Mouse (Mus musculus): ENCODE data around the gene Farp1. TPM values are rescaled to one million over a fixed set of nuclear protein-coding genes. Genes with fewer than 3 reads are reported as not detected.
A peak's percentile ranks its signal among the peaks of the same experiment; 100 is the strongest.
"Not testable (repeated sequence)": the region's sequence is repeated elsewhere in the genome, so short reads cannot be mapped to it uniquely, and the experiment has no call there.

The Farp1 gene
- polyA plus RNA-seq, 1 experiment from 2014 or later = 8.8 TPM

DNA sequence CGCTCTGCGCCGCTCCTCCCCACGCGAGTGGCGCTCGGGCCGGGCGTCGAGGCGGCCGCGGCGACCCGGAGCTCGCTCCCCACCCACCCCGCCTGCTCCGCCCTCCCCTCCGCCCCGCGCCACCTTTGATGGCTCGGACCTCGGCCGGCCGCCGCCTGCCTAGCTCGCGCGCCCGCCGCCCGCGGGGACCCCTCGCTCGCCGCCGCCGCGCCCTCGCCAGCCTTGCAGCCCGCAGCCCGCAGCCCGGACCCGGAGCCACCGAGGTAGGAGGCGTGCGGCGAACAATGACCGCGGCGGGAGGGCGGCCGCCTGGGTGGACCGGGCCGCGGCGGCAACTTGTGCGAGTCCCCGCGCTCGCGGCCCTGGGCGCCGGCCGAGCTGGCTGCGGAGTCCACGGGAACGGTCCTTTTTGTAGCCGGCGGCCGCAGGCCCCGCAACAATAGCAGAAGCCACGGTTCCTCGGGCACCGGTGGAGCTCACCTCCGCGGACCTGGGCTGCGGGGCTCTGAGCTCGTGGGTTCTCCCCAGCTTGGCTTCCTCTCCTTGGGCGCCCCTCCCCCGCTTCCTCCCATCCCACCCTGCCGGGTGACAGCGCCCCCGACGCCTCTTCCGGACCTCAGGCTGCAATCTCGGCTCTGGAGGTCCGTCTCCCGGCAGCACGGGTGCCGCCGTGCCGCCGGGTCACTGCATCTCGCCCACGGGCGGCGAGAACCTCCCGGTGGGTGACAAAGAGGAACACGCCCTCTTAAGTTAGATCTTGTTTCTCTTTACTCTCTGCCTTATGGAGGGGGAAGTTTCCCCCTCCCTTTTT is 868 bp downstream of the Farp1 start:
- ATAC-seq = peak; percentile 70

DNA sequence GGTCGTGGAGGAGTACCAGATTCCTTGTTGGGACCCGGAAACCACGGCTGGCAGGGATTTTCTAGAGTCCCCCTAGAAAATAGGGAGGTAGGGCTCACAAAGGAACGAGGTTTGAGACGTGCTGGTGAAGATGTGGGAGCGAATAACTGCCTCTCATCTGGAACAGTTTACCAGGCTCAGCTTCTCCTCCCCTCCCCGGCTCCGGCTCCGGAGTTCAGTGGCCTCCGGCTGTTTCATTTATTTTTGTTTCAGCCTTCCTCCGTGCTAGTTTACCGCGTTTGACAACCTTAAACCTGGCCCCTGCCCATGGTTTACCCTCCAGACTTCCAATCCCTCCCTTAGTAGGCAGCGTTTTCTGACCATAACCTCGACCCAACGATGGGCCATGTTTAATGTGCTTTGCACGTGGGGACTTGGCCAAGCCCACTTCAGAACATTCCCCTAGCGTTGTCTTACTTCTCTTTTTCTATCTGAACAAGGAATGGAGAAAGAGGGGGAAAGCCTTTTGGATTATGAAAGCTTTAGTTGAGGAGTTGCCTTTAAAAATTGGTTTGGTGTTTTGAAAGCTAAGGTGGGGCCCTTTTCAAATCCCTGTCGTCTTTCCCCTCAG is 1.7 kb downstream of the Farp1 start:
- H3K4me3 ChIP-seq = peak overlapping the region; percentile 64
- no peaks in the 10 kb centered on the region for H3K36me3 ChIP-seq
- 9% methylated on average over 19 of the region's 19 CpGs for WGBS (ENCODE audit: insufficient replicate concordance)
- peak overlapping the region; percentile 1; the same call in 1 of the 2 replicates for H3K27ac ChIP-seq
- H3K4me2 ChIP-seq = peak overlapping the region; percentile 71
- no peak for ATAC-seq
- peaks cover 24% of the 10 kb centered on the region for H3K4me1 ChIP-seq
- H3K9ac ChIP-seq = peak overlapping the region; percentile 68; the same call in 1 of the 2 replicates
- no peaks in the 10 kb centered on the region for H3K9me3 ChIP-seq (replicated peaks)
- peaks cover 66% of the 10 kb centered on the region for H3K27me3 ChIP-seq (replicated peaks)

More for the DNA sequence above, 868 bp downstream of the Farp1 start:
- Histone ChIP-seq H3K4me1 (peaks cover 24% of the 10 kb centered on the region), H3K27ac (peak overlapping the region; percentile 69), H3K9me3 (replicated peaks) (no peaks in the 10 kb centered on the region), H3K4me3 (peak overlapping the region; percentile 64), H3K4me2 (peak overlapping the region; percentile 71), H3K36me3 (no peaks in the 10 kb centered on the region), H3K9ac (peak overlapping the region; percentile 68), H3K27me3 (replicated peaks) (peaks cover 66% of the 10 kb centered on the region)
- under 1% methylated on average over 89 of the region's 100 CpGs for WGBS (ENCODE audit: insufficient replicate concordance)

DNA sequence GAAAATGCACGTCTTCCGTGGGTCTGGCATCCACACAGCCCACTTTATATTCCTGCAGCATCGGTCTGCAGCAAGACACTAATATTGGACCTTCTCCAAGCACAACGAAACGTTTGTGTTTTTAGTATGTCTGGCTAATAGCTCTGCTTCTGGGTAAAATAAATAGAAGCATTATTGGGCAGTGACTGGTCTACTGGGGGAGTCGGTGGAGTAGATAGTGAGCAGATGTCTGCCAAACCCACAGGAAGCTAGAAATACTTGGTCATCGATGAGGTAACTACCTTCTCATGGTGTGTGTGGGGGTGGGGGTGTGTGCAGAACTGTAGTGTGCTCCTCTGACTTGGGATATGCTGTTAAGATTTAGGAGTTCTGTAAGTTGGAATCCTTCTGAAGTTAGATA is 2.3 kb downstream of the Farp1 start:
- ATAC-seq = no peak
- Histone ChIP-seq H3K27me3 (replicated peaks) (peaks cover 65% of the 10 kb centered on the region), H3K9ac (no peak overlapping the region)

DNA sequence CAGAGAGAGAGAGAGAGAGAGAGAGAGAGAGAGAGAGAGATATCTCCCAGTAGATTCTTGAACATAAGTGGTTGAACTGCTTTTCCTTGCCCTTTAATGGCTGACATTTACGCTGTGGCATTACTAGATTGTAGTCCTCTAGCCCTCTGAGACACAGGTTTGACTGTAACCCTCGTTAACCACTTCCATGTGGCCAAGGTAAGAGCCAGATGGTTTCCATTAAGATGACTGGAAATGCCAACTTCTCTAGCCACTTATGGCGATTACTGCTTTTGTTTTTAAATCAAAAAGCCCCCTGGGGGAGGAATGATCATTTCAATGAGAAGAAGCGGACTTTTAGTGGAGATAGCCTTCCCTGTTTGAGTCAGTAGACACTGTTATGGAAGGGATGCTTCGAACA is 3.7 kb downstream of the Farp1 start:
- Histone ChIP-seq H3K4me3 (no peak overlapping the region), H3K27ac (no peak overlapping the region), H3K27me3 (replicated peaks) (peaks cover 51% of the 10 kb centered on the region)

More for the DNA sequence above, 2.3 kb downstream of the Farp1 start:
- Histone ChIP-seq H3K4me1 (peaks cover 24% of the 10 kb centered on the region), H3K36me3 (no peaks in the 10 kb centered on the region), H3K9me3 (replicated peaks) (no peaks in the 10 kb centered on the region), H3K27ac (no peak overlapping the region), H3K4me3 (peak overlapping the region; percentile 64), H3K4me2 (peak overlapping the region; percentile 71)
- WGBS (ENCODE audit: insufficient replicate concordance) = 35% methylated on average over 7 of the region's 7 CpGs

DNA sequence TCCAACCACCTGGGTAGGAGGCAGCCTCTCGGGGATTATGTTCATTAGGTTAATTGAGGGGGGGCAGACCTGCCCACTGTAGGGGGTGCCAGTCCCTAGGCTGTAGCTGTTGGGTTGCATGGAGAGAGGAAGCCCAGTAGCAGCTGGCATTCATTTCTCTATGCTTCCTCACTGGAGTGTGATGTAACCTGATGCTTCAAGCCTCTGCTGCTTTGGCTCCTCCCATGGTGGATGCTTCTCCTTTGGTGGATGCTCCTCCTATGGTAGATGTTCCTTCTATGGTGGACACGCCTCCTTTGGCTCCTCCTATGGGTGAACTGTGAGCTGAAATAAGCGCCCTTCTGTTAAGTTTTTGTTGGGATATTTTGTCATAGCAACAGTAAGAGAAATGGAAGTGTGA is 9.1 kb downstream of the Farp1 start:
- Histone ChIP-seq H3K9me3 (replicated peaks) (no peaks in the 10 kb centered on the region), H3K36me3 (no peaks in the 10 kb centered on the region), H3K27ac (no peak overlapping the region), H3K4me3 (no peak overlapping the region), H3K4me1 (peaks cover 10% of the 10 kb centered on the region; the same call in 1 of the 2 replicates), H3K27me3 (replicated peaks) (no peaks in the 10 kb centered on the region), H3K9ac (no peak overlapping the region), H3K4me2 (no peak overlapping the region)
- no peak for ATAC-seq
- WGBS (ENCODE audit: insufficient replicate concordance) = 58% methylated on average over 3 of the region's 3 CpGs

More for the DNA sequence above, 3.7 kb downstream of the Farp1 start:
- 55% methylated on average over 5 of the region's 5 CpGs for WGBS (ENCODE audit: insufficient replicate concordance)
- Histone ChIP-seq H3K4me1 (peaks cover 24% of the 10 kb centered on the region), H3K36me3 (no peaks in the 10 kb centered on the region), H3K9me3 (replicated peaks) (no peaks in the 10 kb centered on the region), H3K9ac (no peak overlapping the region), H3K4me2 (no peak overlapping the region)
- ATAC-seq = no peak

DNA sequence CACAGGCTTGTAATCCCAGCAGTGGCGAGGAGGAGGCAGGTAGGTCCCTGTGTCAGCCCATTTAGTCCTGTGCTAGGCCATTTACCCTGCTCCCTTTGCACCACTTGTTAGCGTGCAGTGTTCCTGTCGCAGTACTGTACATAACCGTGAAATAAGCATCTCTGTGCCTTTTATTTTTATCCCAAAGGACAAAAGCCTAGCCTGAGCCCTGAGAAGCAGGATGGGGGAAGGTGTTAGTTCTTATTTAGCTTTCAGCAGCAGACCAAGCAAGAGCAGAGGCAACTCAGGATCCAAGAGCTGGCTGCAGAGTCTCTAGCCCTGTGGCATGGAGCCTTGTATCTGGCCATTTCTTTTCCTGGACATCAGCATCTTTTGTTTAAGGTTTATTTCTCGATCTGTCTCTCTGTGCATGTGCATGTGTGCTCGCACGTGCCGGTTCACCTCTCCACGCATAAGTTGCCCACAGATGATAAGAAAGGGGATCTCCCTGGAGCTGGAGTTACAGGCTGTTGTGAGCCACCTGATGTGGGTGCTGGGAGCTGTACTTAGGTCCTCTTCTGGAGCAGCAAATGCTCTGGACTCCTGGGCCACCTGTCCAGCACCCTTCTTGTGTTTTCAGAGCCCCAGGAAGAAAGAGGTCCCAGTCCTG is 11.4 kb downstream of the Farp1 start:
- Histone ChIP-seq H3K27me3 (replicated peaks) (no peaks in the 10 kb centered on the region), H3K27ac (no peak overlapping the region), H3K9ac (no peak overlapping the region), H3K9me3 (replicated peaks) (no peaks in the 10 kb centered on the region), H3K4me1 (peaks cover 15% of the 10 kb centered on the region), H3K4me3 (no peak overlapping the region), H3K36me3 (no peaks in the 10 kb centered on the region), H3K4me2 (no peak overlapping the region)
- whole genome bisulfite sequencing (ENCODE audit: insufficient replicate concordance) = 66% methylated on average over 9 of the region's 9 CpGs
- no peak for ATAC-seq

DNA sequence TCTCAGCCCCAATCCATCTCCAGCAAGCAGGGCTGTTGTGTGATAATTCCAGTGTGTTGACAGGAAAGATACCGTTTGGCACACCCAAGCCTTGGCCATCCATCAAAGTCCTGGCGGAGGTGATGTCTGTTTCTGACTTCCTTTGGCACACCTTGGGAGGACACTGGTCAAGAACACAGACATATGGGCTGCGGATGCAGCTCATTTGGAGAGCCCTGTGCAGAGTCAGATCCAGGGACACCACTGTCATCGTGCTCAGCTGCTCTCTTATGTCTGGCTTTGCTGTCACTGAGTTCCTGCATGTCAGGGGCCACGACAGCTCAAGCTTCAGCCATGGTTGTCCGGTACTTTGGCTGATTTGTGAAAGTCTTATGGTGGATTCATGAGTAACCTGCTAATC is 12.8 kb downstream of the Farp1 start:
- H3K27ac ChIP-seq = no peak overlapping the region

DNA sequence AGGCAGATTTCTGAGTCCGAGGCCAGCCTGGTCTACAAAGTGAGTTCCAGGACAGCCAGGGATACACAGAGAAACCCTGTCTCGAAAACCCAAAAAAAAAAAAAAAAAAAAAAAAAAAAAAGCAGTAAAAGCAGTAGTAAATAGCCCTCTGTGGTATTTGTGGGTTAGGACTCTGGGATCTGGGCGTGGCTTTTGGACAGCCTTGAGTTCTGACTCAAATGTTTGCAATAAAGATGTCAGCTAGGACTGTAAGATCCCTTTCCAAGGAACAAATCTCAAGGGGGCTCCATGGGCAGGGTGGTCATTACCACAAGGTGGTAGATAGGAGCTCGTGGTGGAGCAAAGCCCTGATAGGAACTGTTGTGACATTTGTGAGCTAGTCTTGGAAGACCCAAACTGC is 16.0 kb downstream of the Farp1 start:
- H3K4me2 ChIP-seq; H3K9me3 ChIP-seq (replicated peaks); H3K27ac ChIP-seq; H3K27me3 ChIP-seq (replicated peaks); H3K4me3 ChIP-seq; ATAC-seq; H3K9ac ChIP-seq; H3K36me3 ChIP-seq: not testable (repeated sequence)
- 46% methylated on average over 3 of the region's 4 CpGs for WGBS (ENCODE audit: insufficient replicate concordance)
- peaks cover 37% of the 10 kb centered on the region for H3K4me1 ChIP-seq

More for the DNA sequence above, 12.8 kb downstream of the Farp1 start:
- 53% methylated on average over 6 of the region's 6 CpGs for WGBS (ENCODE audit: insufficient replicate concordance)
- Histone ChIP-seq H3K4me2 (no peak overlapping the region), H3K36me3 (no peaks in the 10 kb centered on the region), H3K4me3 (no peak overlapping the region), H3K27me3 (replicated peaks) (no peaks in the 10 kb centered on the region), H3K9me3 (replicated peaks) (no peaks in the 10 kb centered on the region), H3K9ac (no peak overlapping the region), H3K4me1 (peaks cover 22% of the 10 kb centered on the region)
- ATAC-seq = no peak

DNA sequence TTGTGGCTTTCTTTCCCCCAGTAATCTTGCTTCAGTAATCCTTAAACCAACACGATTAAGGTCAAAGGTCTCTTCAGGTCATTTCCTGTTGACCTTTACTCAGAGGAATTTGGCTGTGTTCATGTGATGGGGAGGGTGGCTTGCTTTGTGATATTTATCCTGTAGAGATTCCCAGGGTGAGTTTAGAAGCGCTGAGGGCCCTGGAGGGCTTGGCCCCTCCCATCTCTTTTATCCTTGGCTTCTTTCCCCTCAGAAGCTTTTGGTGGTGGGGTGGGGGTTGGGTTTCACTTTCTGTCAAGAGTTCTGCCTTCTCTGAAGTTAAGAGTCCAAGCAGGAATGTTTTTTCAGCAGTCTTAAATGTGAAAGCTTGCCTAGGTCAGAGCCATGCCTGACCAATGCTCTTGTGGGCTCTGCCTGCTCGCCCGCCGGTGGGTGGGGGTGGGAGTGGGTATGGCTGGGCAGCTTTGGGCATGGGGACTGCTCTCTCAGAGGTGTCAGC is 18.1 kb downstream of the Farp1 start:
- peak overlapping the region; percentile 45 for H3K4me2 ChIP-seq
- no peak overlapping the region for H3K4me3 ChIP-seq
- no peaks in the 10 kb centered on the region for H3K36me3 ChIP-seq
- WGBS (ENCODE audit: insufficient replicate concordance) = 19% methylated on average over 5 of the region's 5 CpGs
- no peaks in the 10 kb centered on the region for H3K9me3 ChIP-seq (replicated peaks)
- H3K27me3 ChIP-seq (replicated peaks) = no peaks in the 10 kb centered on the region
- peaks cover 30% of the 10 kb centered on the region for H3K4me1 ChIP-seq
- peak; percentile 55; the same call in 1 of the 2 replicates for ATAC-seq
- H3K27ac ChIP-seq = peak overlapping the region; percentile 63
- no peak overlapping the region for H3K9ac ChIP-seq

DNA sequence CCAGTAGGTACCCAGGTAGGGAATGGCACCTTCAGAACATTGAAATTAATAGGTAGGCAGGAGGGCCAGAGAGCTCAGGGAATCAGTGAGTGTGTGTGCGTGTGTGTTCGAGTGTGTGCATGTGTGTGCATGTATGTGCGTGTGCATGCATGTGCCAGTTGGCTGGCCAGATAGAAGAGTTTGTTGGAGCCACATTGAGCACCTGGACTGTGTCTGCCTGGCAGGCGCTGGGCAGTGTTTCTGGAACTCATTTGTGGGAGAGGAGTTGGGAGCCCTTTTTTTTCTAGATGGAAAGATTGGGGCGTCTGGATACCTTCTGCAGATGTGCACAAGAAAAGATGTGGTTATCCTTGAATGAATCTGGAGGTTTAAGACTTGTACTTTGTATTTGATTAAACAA is 19.1 kb downstream of the Farp1 start:
- H3K36me3 ChIP-seq = no peaks in the 10 kb centered on the region
- 0 out of 2 replicates have a peak overlapping the region, but pooled peaks have one; percentile 63 for H3K27ac ChIP-seq
- no peak overlapping the region for H3K9ac ChIP-seq
- no peak overlapping the region for H3K4me3 ChIP-seq
- H3K9me3 ChIP-seq (replicated peaks) = no peaks in the 10 kb centered on the region
- H3K4me1 ChIP-seq = peaks cover 30% of the 10 kb centered on the region
- 72% methylated on average over 5 of the region's 5 CpGs for WGBS (ENCODE audit: insufficient replicate concordance)
- H3K4me2 ChIP-seq = no peak overlapping the region
- no peaks in the 10 kb centered on the region for H3K27me3 ChIP-seq (replicated peaks)
- no peak for ATAC-seq

DNA sequence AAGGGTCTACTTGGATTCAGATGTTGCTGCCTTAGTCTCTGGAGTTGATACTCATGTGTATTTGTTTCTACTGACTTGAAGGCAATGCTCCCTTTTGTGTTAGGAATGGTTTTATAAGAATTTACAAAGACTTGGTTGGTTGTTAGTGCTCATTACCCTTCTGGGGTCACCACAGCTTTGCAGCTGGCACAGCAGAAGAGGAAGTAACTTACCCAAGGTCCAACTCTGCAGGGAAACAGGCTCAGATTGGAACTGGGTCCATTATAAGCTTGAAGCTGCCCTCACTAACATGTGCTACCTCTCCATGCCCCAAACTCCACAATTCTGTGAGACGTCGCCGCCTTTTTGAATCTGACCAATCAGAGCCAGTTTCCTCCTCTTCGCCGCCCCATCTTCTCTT is 22.8 kb downstream of the Farp1 start:
- ATAC-seq = no peak
- no peak overlapping the region for H3K9ac ChIP-seq
- no peaks in the 10 kb centered on the region for H3K9me3 ChIP-seq (replicated peaks)
- no peaks in the 10 kb centered on the region for H3K36me3 ChIP-seq
- H3K4me3 ChIP-seq = no peak overlapping the region
- 89% methylated on average over 5 of the region's 5 CpGs for WGBS (ENCODE audit: insufficient replicate concordance)
- H3K27ac ChIP-seq = no peak overlapping the region
- H3K4me1 ChIP-seq = peaks cover 34% of the 10 kb centered on the region
- no peak overlapping the region for H3K4me2 ChIP-seq
- H3K27me3 ChIP-seq (replicated peaks) = no peaks in the 10 kb centered on the region

DNA sequence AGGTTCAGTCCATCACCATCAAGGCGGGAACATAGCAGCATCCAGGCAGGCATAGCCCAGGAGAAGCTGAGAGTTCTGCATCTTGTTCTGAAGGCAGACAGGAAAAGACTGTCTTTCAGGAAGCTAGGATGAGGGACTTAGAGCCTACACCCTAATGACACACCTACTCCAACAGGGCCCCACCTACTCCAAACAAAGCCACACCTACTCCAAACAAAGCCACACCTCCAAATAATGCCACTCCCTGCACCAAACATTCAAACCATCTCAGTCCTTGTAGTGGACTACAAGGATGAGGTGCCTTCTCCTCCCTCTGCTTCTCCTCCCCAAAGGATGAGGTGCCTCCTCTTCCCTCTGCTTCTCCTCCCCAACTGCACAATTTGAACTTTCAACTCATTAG is 23.5 kb downstream of the Farp1 start:
- no peak overlapping the region for H3K4me2 ChIP-seq
- 62% methylated on average over 1 of the region's 1 CpGs for WGBS (ENCODE audit: insufficient replicate concordance)
- H3K36me3 ChIP-seq = no peaks in the 10 kb centered on the region
- H3K4me3 ChIP-seq = no peak overlapping the region
- H3K9ac ChIP-seq = no peak overlapping the region
- H3K4me1 ChIP-seq = peaks cover 34% of the 10 kb centered on the region
- ATAC-seq = no peak
- H3K9me3 ChIP-seq (replicated peaks) = no peaks in the 10 kb centered on the region
- H3K27ac ChIP-seq = no peak overlapping the region
- no peaks in the 10 kb centered on the region for H3K27me3 ChIP-seq (replicated peaks)
